Mouse (Mus musculus) spleen, adult 10 weeks (tissue): Measurements from ENCODE around the gene Enkur. TPM values are rescaled to one million over a fixed set of nuclear protein-coding genes. Genes with fewer than 3 reads are reported as not detected.

Source experiments
- polyA plus RNA-seq: library from polyadenylated mRNA; stranded (reverse); fragments of 350-450 nt; fragmentation: Illumina TruSeq; extraction: RNeasy Lipid Tissue Mini Kit (QIAGEN cat#74804); gene quantifications from one replicate; pipeline ENCODE4 v1.2.3, GENCODE M21; 2015; ENCODE audit warnings: low replicate concordance; ENCODE audit not compliant: insufficient read depth

Gene Enkur
- polyA plus RNA-seq, result 1.1 TPM

GRCm38 (mm10) chr2:21204912-21205830, at the start of gene Enkur, which contains the start of gene Thnsl1:
TSS of gene Enkur (minus strand) at chr2:21205365.
TSS of gene Thnsl1 (plus strand) at chr2:21205724.

Other genes with a start within 250 kb of the Enkur start
- 17.7 TPM for gene Arhgap21, start 236.5 kb downstream of the Enkur start, polyA plus RNA-seq
- gene Thnsl1, start 359 bp upstream of the Enkur start, polyA plus RNA-seq, result 5.8 TPM
- gene Gpr158, start 162.2 kb upstream of the Enkur start, polyA plus RNA-seq, result not detected